Mouse (Mus musculus): Measurements from ENCODE around the gene Fntb. TPM values are rescaled to one million over a fixed set of nuclear protein-coding genes. Genes with fewer than 3 reads are reported as not detected.

The Fntb gene
- polyA plus RNA-seq, 1 experiment from 2014 or later, result 22.8 TPM

DNA sequence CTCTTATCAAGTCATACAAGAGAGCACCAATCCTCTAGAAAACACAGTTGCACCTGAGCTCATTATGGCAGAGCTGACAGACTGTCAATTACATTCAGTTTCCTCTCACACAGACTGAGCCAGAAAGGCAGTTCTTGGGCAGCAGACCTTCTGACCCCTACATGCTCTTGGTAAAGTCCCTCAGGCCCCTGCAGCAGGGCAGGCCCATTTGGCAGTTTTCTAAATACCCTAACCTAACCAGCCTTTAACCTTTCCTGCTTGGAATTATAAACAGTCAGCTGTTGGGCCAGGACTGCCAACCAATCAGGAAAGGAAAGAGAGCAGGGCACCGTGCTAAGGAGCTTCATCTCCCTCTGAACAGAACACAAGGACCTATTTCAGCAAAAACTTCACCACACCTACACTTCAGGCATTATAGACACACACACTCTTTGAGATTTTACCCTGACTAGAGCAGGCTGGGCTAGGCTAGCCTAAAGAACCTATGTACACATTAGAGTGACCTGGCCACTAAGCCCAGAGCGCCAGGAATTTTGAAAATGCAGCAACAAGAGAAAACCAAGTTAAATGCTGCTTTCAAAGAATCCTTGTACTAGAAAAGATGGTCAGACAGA lies 188.5 kb downstream of the Fntb start:
- Histone ChIP-seq H3K27me3 (ENCODE audit: control insufficient read depth, insufficient read depth, low read depth, low read length) (no peaks in the 10 kb centered on the region), H3K9ac (ENCODE audit: low read depth, low read length) (no peak overlapping the region), H3K4me2 (ENCODE audit: low read depth, low read length) (no peak overlapping the region), H3K4me3 (ENCODE audit: low read depth, low read length) (no peak overlapping the region), H3K27ac (ENCODE audit: low read length) (no peak overlapping the region), H3K36me3 (ENCODE audit: control insufficient read depth, insufficient read depth) (peaks cover 45% of the 10 kb centered on the region), H3K4me1 (ENCODE audit: control insufficient read depth, low read depth, low read length) (peaks cover 30% of the 10 kb centered on the region), H3K9me3 (replicated peaks; ENCODE audit: control insufficient read depth, low read length) (no peaks in the 10 kb centered on the region)
- 74% methylated on average over 2 of the region's 2 CpGs for WGBS (ENCODE audit: insufficient replicate concordance)
- ATAC-seq (ENCODE audit: low read depth), result no peak

DNA sequence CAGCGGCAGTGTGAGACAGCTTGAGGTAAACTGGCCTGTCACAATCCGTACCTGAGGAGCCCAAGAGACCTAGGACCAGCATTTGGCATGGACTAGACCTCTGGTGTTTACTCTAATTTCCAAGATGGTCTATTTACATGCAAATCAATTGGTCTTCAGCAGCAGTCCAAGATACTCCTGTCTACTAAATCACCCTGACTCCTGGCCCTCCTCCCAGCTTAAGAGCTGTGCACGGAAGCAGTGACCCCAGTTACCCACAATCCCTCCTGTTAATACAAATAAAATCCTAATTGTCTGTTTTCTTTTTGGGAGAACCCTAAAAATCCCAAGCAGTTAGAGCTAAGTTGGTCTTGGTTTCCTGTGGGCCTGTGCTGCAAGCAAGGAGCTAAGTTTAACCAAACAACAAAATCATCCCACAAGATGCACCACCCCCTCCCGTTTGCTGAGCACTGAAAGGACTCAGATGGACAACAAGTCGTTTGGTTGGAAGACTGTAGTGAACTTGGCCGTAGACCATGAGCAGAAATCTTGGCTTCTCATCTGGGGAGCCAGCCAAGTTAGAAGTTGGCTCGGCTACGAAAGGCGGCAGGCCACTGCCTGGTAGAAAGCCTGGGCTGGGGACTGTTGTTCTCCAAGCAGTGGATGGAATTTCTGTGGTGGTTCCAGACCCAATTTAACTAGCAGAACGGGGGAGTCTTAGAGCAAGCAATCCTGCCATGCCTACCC lies 189.5 kb downstream of the Fntb start:
- Histone ChIP-seq H3K9me3 (replicated peaks; ENCODE audit: control insufficient read depth, low read length) (no peaks in the 10 kb centered on the region), H3K27me3 (ENCODE audit: control insufficient read depth, insufficient read depth, low read depth, low read length) (no peaks in the 10 kb centered on the region), H3K9ac (ENCODE audit: low read depth, low read length) (no peak overlapping the region), H3K27ac (ENCODE audit: low read length) (no peak overlapping the region), H3K4me2 (ENCODE audit: low read depth, low read length) (no peak overlapping the region), H3K4me3 (ENCODE audit: low read depth, low read length) (no peak overlapping the region), H3K4me1 (ENCODE audit: control insufficient read depth, low read depth, low read length) (peaks cover 28% of the 10 kb centered on the region), H3K36me3 (ENCODE audit: control insufficient read depth, insufficient read depth) (peaks cover 41% of the 10 kb centered on the region)
- ATAC-seq (ENCODE audit: low read depth), result no peak
- 77% methylated on average over 10 of the region's 10 CpGs for WGBS (ENCODE audit: insufficient replicate concordance)

DNA sequence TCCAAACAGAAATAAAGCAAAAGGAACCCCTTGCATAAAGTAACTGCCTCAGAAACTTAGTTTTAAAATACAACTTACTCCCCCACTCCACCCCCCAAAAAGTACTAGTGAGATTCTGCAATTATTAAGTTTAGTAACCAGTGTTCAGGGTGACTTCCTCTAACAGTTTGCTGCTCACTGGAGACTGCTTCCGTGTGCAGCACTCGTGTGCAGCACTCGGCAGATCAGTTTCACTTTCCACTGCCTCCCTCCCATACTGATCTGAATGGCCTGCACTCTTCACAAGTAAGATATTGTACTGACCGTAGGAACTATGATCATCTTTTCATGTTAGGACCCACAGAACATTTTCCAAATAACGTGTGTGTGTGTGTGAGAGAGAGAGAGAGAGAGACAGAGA lies 192.3 kb downstream of the Fntb start:
- peak overlapping the region; percentile 6; the same call in 1 of the 2 replicates for H3K9ac ChIP-seq (ENCODE audit: low read depth, low read length)
- no peaks in the 10 kb centered on the region for H3K9me3 ChIP-seq (replicated peaks; ENCODE audit: control insufficient read depth, low read length)
- H3K4me3 ChIP-seq (ENCODE audit: low read depth, low read length), result peak overlapping the region; percentile 20
- no peaks in the 10 kb centered on the region for H3K27me3 ChIP-seq (ENCODE audit: control insufficient read depth, insufficient read depth, low read depth, low read length)
- H3K36me3 ChIP-seq (ENCODE audit: control insufficient read depth, insufficient read depth), result peaks cover 27% of the 10 kb centered on the region
- peaks cover 37% of the 10 kb centered on the region for H3K4me1 ChIP-seq (ENCODE audit: control insufficient read depth, low read depth, low read length)
- H3K4me2 ChIP-seq (ENCODE audit: low read depth, low read length), result peak overlapping the region; percentile 60
- no peak overlapping the region; the same call in 1 of the 2 replicates for H3K27ac ChIP-seq (ENCODE audit: low read length)
- WGBS (ENCODE audit: insufficient replicate concordance), result 19% methylated on average over 5 of the region's 5 CpGs
- ATAC-seq (ENCODE audit: low read depth), result no peak

DNA sequence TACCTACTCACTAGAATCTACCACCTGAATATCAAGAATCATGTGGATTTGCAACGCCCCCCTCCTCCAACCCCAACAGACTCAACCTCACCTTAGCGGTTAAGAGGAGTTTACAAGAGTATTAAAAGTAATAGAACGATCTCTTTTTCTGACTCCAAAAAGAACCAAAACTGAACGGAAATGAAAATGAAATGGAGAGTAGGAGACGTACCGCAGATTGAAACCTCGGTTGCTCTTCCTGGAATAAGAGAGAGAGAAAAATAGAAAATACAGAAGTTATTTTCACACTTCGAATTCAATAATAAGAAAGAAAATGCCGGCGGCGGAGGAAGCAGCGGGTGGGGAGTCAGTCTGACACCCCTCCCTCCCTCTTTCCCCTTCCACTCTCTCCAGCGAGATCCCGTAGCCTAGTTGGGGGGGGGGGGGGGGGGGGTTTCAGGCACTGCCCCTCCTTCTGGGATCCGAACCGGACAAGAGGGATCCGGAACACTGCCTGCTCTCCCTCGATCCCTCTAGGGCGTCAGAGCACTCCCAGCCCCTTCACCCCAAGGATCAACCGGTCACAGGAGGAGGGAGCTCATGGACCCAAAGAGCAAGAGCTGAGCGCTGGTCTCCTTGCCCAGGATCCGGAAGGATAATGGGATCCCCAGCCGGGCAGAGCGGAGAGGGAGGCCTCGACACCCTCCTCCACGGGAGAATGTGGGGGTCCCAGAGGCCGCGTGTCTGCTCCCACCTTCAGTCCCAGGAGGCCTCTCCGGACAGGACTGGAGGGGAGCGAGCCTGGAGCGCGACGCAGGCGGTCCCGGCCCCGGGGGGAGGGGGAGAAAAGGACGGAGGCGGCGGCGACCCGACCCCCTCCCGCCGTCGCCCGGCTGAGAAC lies 195.9 kb downstream of the Fntb start:
- Histone ChIP-seq H3K27me3 (ENCODE audit: control insufficient read depth, insufficient read depth, low read depth, low read length) (no peaks in the 10 kb centered on the region), H3K9me3 (replicated peaks; ENCODE audit: control insufficient read depth, low read length) (no peaks in the 10 kb centered on the region), H3K4me1 (ENCODE audit: control insufficient read depth, low read depth, low read length) (peaks cover 27% of the 10 kb centered on the region), H3K9ac (ENCODE audit: low read depth, low read length) (peak overlapping the region; percentile 94), H3K36me3 (ENCODE audit: control insufficient read depth, insufficient read depth) (no peaks in the 10 kb centered on the region; the same call in 1 of the 2 replicates), H3K4me2 (ENCODE audit: low read depth, low read length) (peak overlapping the region; percentile 72), H3K27ac (ENCODE audit: low read length) (peak overlapping the region; percentile 89), H3K4me3 (ENCODE audit: low read depth, low read length) (peak overlapping the region; percentile 90)
- 2% methylated on average over 42 of the region's 45 CpGs for WGBS (ENCODE audit: insufficient replicate concordance)
- ATAC-seq (ENCODE audit: low read depth), result no peak

DNA sequence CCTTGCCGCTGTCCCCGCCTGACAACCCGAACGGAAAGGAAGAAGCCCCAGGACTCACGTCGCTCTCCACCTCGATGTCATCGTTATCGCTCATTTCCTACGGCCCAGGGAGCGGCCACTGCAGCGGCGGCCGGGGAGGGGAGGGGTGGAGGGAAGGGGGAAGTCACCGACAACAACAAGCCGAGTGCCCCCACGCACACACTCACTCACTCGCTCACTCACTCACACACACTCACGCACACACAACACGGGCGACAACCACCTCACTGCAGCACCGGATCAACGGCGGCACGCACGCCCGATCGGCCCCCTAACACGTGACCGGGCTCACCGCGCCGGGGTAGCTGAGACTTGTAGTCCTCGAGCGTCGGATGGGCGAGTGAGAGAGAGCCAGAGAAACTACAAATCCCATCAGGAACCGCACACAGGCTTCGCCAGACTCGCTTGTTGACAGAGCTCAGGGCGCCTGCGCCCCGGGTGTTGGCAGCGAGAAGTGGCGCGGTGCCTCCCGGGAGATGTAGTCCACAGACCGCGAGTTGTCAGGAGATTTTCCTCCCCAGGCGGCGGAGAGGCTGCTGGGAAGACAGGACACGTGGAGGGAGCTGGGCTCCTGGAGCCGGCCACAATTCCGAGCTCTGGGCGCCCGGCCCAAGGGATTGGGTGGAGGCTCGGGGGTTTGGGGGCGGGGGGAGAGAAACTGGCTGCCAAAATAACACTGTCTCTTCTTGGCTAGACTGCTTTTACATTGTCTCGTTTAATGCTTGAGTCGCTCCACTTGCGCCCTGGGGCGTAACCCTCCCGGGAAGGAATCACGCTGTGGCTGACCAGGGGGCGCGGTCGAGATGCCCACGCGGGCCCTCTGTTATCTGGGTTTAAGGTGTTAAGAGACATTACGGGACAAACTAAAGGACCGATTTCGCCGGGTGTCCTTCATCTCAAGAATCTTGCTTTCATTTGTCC lies 196.8 kb downstream of the Fntb start, which contains the start of gene Max:
Gene Max (minus strand): TSS at position 270 of the 960 bp plus-strand sequence.
- under 1% methylated on average over 72 of the region's 73 CpGs for WGBS (ENCODE audit: insufficient replicate concordance)

DNA sequence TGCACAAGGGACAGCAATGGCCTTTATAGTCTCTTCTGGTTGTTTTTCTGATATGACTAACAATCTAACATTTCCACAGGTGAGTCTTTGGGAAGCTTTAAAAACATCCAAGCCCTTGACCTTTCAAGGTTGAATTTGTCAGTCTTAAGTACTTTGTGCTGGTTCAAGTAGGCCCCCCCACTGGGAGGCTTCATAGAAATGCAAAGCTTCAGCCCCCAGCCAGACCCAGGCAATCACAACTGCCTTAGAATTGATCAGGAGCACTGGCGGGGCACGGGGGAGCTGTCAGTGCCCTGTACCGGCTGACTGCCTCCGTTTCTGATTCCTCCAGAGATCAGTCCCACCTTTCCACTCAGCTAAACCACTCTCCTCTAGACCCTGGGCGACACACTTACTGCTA lies 199.7 kb downstream of the Fntb start:
- Histone ChIP-seq H3K4me3 (ENCODE audit: low read depth, low read length) (no peak overlapping the region), H3K36me3 (ENCODE audit: control insufficient read depth, insufficient read depth) (no peaks in the 10 kb centered on the region), H3K27ac (ENCODE audit: low read length) (no peak overlapping the region), H3K9me3 (replicated peaks; ENCODE audit: control insufficient read depth, low read length) (no peaks in the 10 kb centered on the region), H3K27me3 (ENCODE audit: control insufficient read depth, insufficient read depth, low read depth, low read length) (no peaks in the 10 kb centered on the region), H3K4me1 (ENCODE audit: control insufficient read depth, low read depth, low read length) (peaks cover 11% of the 10 kb centered on the region), H3K4me2 (ENCODE audit: low read depth, low read length) (no peak overlapping the region), H3K9ac (ENCODE audit: low read depth, low read length) (no peak overlapping the region)
- no peak for ATAC-seq (ENCODE audit: low read depth)
- WGBS (ENCODE audit: insufficient replicate concordance), result 58% methylated on average over 5 of the region's 5 CpGs

More for the DNA sequence above, 196.8 kb downstream of the Fntb start, which contains the start of gene Max:
- Histone ChIP-seq H3K4me1 (ENCODE audit: control insufficient read depth, low read depth, low read length) (peaks cover 25% of the 10 kb centered on the region), H3K27ac (ENCODE audit: low read length) (peak within 1 kb of the TSS; percentile 89), H3K4me3 (ENCODE audit: low read depth, low read length) (peak within 1 kb of the TSS; percentile 90), H3K36me3 (ENCODE audit: control insufficient read depth, insufficient read depth) (no peaks in the 10 kb centered on the region), H3K9me3 (replicated peaks; ENCODE audit: control insufficient read depth, low read length) (no peaks in the 10 kb centered on the region), H3K27me3 (ENCODE audit: control insufficient read depth, insufficient read depth, low read depth, low read length) (no peaks in the 10 kb centered on the region), H3K4me2 (ENCODE audit: low read depth, low read length) (peak within 1 kb of the TSS; percentile 97), H3K9ac (ENCODE audit: low read depth, low read length) (peak within 1 kb of the TSS; percentile 94)
- ATAC-seq (ENCODE audit: low read depth), result peak; percentile 97

DNA sequence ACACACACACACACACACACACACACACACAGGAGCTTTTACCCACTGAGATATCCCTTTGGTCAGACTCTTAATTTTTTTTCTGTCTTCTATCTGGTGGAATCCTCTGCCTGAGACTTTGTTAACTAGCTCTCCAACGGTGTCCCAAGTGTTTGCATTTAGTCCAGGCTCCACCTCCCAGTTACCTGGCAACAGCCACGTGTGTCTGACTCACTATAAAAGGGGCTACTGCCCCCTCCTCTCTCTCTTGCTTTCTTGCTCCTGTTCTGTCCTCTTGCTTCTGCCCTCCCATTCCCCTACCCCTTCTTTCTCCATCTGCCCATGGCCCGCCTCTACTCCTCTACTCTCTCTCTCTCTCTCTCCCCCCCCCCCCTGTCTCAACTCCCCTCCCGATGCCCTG lies 200.5 kb downstream of the Fntb start:
- Histone ChIP-seq H3K4me1 (ENCODE audit: control insufficient read depth, low read depth, low read length) (peaks cover 4% of the 10 kb centered on the region), H3K4me3 (ENCODE audit: low read depth, low read length) (no peak overlapping the region), H3K4me2 (ENCODE audit: low read depth, low read length) (no peak overlapping the region), H3K36me3 (ENCODE audit: control insufficient read depth, insufficient read depth) (no peaks in the 10 kb centered on the region), H3K27me3 (ENCODE audit: control insufficient read depth, insufficient read depth, low read depth, low read length) (no peaks in the 10 kb centered on the region), H3K27ac (ENCODE audit: low read length) (no peak overlapping the region), H3K9me3 (replicated peaks; ENCODE audit: control insufficient read depth, low read length) (no peaks in the 10 kb centered on the region), H3K9ac (ENCODE audit: low read depth, low read length) (no peak overlapping the region)
- ATAC-seq (ENCODE audit: low read depth), result no peak
- 36% methylated on average over 4 of the region's 4 CpGs for WGBS (ENCODE audit: insufficient replicate concordance)
